Mouse (Mus musculus): ENCODE measurements around the gene Trafd1. TPM values are rescaled to one million over a fixed set of nuclear protein-coding genes. Genes with fewer than 3 reads are reported as not detected.

Trafd1 gene
- polyA plus RNA-seq, 1 experiment from 2014 or later: 64.5 TPM

- 56% methylated on average over 11 of the region's 11 CpGs for WGBS
- Histone ChIP-seq H3K4me1 (replicated peaks) (peaks cover 3% of the 10 kb centered on the region; the same call in 1 of the 2 replicates), H3K4me3 (peak overlapping the region; percentile 36), H3K27ac (peak overlapping the region; percentile 68), H3K27me3 (no peaks in the 10 kb centered on the region), H3K9ac (0 out of 2 replicates have a peak overlapping the region, but pooled peaks have one; percentile 28), H3K4me2 (peak overlapping the region; percentile 51), H3K36me3 (peaks cover 81% of the 10 kb centered on the region), H3K9me3 (replicated peaks) (no peaks in the 10 kb centered on the region)
- no peak for ATAC-seq (replicated peaks; ENCODE audit: insufficient number of reproducible peaks, insufficient read depth, low FRiP score, low read depth)
Observed at GRCm38 (mm10) chr5:121329333-121330058, 55.9 kb downstream of the Trafd1 start.

GRCm38 (mm10) chr5:121326079-121326805 lies 59.2 kb downstream of the Trafd1 start:
- Histone ChIP-seq H3K4me3 (no peak overlapping the region), H3K27ac (no peak overlapping the region), H3K9ac (no peak overlapping the region), H3K4me2 (no peak overlapping the region), H3K9me3 (replicated peaks) (no peaks in the 10 kb centered on the region), H3K4me1 (replicated peaks) (peaks cover 3% of the 10 kb centered on the region; the same call in 1 of the 2 replicates), H3K27me3 (no peaks in the 10 kb centered on the region), H3K36me3 (peaks cover 78% of the 10 kb centered on the region)
- WGBS: 89% methylated on average over 14 of the region's 14 CpGs
- ATAC-seq (replicated peaks; ENCODE audit: insufficient number of reproducible peaks, insufficient read depth, low FRiP score, low read depth): no peak

Other genes starting within 250 kb of the Trafd1 start
- gene Ptpn11, start 194.2 kb downstream of the Trafd1 start, polyA plus RNA-seq (2015; fragmentation: Nextera tagmentation; extraction: Ambion mirVana): 18.5 and 20.0 TPM in 2 replicates
- gene Rpl6, start 181.2 kb downstream of the Trafd1 start, polyA plus RNA-seq (2015; fragmentation: Nextera tagmentation; extraction: Ambion mirVana): 323 and 339 TPM in 2 replicates
- gene Hectd4, start 165.4 kb downstream of the Trafd1 start, polyA plus RNA-seq (2015; fragmentation: Nextera tagmentation; extraction: Ambion mirVana): 3.0 and 4.4 TPM in 2 replicates
- gene Naa25, start 12.3 kb upstream of the Trafd1 start, polyA plus RNA-seq (2015; fragmentation: Nextera tagmentation; extraction: Ambion mirVana): 28.3 and 33.3 TPM in 2 replicates
- 2.7 and 4.3 TPM in 2 replicates for gene Tmem116, start 66.3 kb upstream of the Trafd1 start, polyA plus RNA-seq (2015; fragmentation: Nextera tagmentation; extraction: Ambion mirVana)
- 110 and 140 TPM in 2 replicates for gene Erp29, start 66.9 kb upstream of the Trafd1 start, polyA plus RNA-seq (2015; fragmentation: Nextera tagmentation; extraction: Ambion mirVana)
- 0.05 and 0.11 TPM in 2 replicates for gene Adam1b, start 117.8 kb upstream of the Trafd1 start, polyA plus RNA-seq (2015; fragmentation: Nextera tagmentation; extraction: Ambion mirVana)
- gene Adam1a, start 159.8 kb upstream of the Trafd1 start, polyA plus RNA-seq (2015; fragmentation: Nextera tagmentation; extraction: Ambion mirVana): 0.86 and 0.91 TPM in 2 replicates
- gene Gm42878, start 159.8 kb upstream of the Trafd1 start, polyA plus RNA-seq (2015; fragmentation: Nextera tagmentation; extraction: Ambion mirVana): 0.18 TPM in 1 of 2 replicates, not detected in the other
- 30.5 and 33.1 TPM in 2 replicates for gene Mapkapk5, start 160.3 kb upstream of the Trafd1 start, polyA plus RNA-seq (2015; fragmentation: Nextera tagmentation; extraction: Ambion mirVana)
- 95.0 and 119 TPM in 2 replicates for gene Aldh2, start 208.2 kb upstream of the Trafd1 start, polyA plus RNA-seq (2015; fragmentation: Nextera tagmentation; extraction: Ambion mirVana)
- gene Acad12, start 233.3 kb upstream of the Trafd1 start, polyA plus RNA-seq (2015; fragmentation: Nextera tagmentation; extraction: Ambion mirVana): 6.0 and 6.1 TPM in 2 replicates

All from heart, embryonic 15.5 days (tissue).